27 mouse cellular contexts compared by ENCODE assay signal in the genomic region with DNA sequence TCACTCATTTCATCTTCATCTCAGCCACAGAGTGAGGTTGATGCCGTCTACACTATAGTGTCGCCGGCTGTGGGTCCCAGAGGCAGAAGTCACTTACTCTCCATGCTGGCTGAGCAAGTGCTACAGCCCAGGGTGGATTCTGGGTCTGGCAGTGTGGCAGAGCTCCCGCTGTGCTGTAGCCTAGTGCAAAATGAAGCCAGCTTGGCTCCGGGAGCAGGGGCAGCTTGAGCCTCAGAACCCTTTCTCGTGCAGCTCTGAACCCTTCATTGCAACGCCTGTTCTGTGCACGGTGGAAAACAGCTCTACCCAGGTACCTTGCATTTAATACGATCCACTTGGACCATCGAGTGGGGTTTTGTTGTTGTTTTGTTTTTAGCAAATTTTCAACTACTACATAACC. TPM values are rescaled to one million over a fixed set of nuclear protein-coding genes. Genes with fewer than 3 reads are reported as not detected.
A peak's percentile ranks its signal among the peaks of the same experiment; 100 is the strongest.
DNase-seq lines count a peak whose midpoint lies in the region; ATAC-seq lines count a peak whose summit lies in the region.
"Had no signal": no experiment of that assay in that cellular context is flagged by ENCODE, and none has a peak within 500 bp of the region (broad histone marks: within the 10 kb centered on the region; RNA-seq: fewer than 3 reads in every experiment).

No protein-coding gene starts in this region.

- no peaks in the 10 kb centered on the region for H3K27me3 ChIP-seq in hindbrain, embryonic 13.5 days
- H3K27me3 ChIP-seq in hindbrain, embryonic 16.5 days (replicated peaks; ENCODE audit: control insufficient read depth, insufficient read depth, low read length) = no peaks in the 10 kb centered on the region
- no peaks in the 10 kb centered on the region for H3K27me3 ChIP-seq in midbrain, embryonic 14.5 days (ENCODE audit: control insufficient read depth, insufficient read depth, low read length)
- no peaks in the 10 kb centered on the region for H3K27me3 ChIP-seq in midbrain, embryonic 13.5 days
- H3K27me3 ChIP-seq: forebrain, embryonic 15.5 days; heart, embryonic 13.5 days; intestine, embryonic 15.5 days; limb, embryonic 15.5 days; stomach, embryonic 15.5 days had no signal

- no peaks in the 10 kb centered on the region for H3K9me3 ChIP-seq in hindbrain, embryonic 13.5 days
- H3K9me3 ChIP-seq in hindbrain, embryonic 16.5 days (ENCODE audit: control insufficient read depth, low read length) = no peaks in the 10 kb centered on the region
- no peaks in the 10 kb centered on the region for H3K9me3 ChIP-seq in midbrain, embryonic 14.5 days (ENCODE audit: control insufficient read depth, low read length)
- no peaks in the 10 kb centered on the region for H3K9me3 ChIP-seq in midbrain, embryonic 13.5 days
- H3K9me3 ChIP-seq: forebrain, embryonic 15.5 days; heart, embryonic 13.5 days; intestine, embryonic 15.5 days; limb, embryonic 15.5 days; stomach, embryonic 15.5 days had no signal

- no peak overlapping the region for H3K9ac ChIP-seq in hindbrain, embryonic 13.5 days
- no peak overlapping the region for H3K9ac ChIP-seq in hindbrain, embryonic 16.5 days (ENCODE audit: low read depth, low read length)
- H3K9ac ChIP-seq in midbrain, embryonic 14.5 days (replicated peaks; ENCODE audit: low read length) = no peak overlapping the region
- no peak overlapping the region for H3K9ac ChIP-seq in midbrain, embryonic 13.5 days (replicated peaks)
- H3K9ac ChIP-seq: forebrain, embryonic 15.5 days; heart, embryonic 13.5 days; hindbrain, embryonic 14.5 days; intestine, embryonic 15.5 days; limb, embryonic 15.5 days; liver, embryonic 14.5 days; lung, embryonic 14.5 days; stomach, embryonic 15.5 days had no signal

- no peak for DNase-seq in midbrain, embryonic 14.5 days
- peak; percentile 89 for DNase-seq in cerebellum, adult 11-12 months
- DNase-seq in cerebellum, postnatal 10 days = peak; percentile 86 to 89
- no peak for DNase-seq in gastrocnemius, postnatal 10 days
- DNase-seq in gastrocnemius, postnatal 4 days (ENCODE audit: low spot score in 2 of 2) = no peak
- DNase-seq: adrenal gland, postnatal 25 days; heart, adult 11 months; heart, postnatal 14 days; kidney, adult 8-10 months; kidney, postnatal 10 days; layer of hippocampus, postnatal 36 days; lung, embryonic 14.5 days; retina, postnatal 1 day; right cerebral cortex, postnatal 4 days; thymus, postnatal 36 days had no signal

- ATAC-seq in hindbrain, embryonic 13.5 days (ENCODE audit: low FRiP score) = no peak
- no peak for ATAC-seq in hindbrain, embryonic 16.5 days
- ATAC-seq in midbrain, embryonic 14.5 days (ENCODE audit: low FRiP score, low TSS enrichment) = no peak
- no peak for ATAC-seq in midbrain, embryonic 13.5 days
- ATAC-seq: forebrain, embryonic 15.5 days; intestine, embryonic 15.5 days had no signal

- no peak overlapping the region for H3K4me2 ChIP-seq in hindbrain, embryonic 13.5 days
- no peak overlapping the region for H3K4me2 ChIP-seq in hindbrain, embryonic 16.5 days (ENCODE audit: low read length)
- no peak overlapping the region for H3K4me2 ChIP-seq in midbrain, embryonic 14.5 days (ENCODE audit: low read length)
- H3K4me2 ChIP-seq in midbrain, embryonic 13.5 days (replicated peaks) = no peak overlapping the region
- H3K4me2 ChIP-seq: forebrain, embryonic 15.5 days; heart, embryonic 13.5 days; hindbrain, embryonic 14.5 days; intestine, embryonic 15.5 days; limb, embryonic 15.5 days; lung, embryonic 14.5 days; stomach, embryonic 15.5 days had no signal

- WGBS in hindbrain, embryonic 13.5 days = 81% methylated on average over 10 of the region's 10 CpGs
- WGBS in hindbrain, embryonic 16.5 days = 76% methylated on average over 10 of the region's 10 CpGs
- WGBS in midbrain, embryonic 14.5 days = 84% methylated on average over 10 of the region's 10 CpGs
- WGBS in midbrain, embryonic 13.5 days = 83% methylated on average over 10 of the region's 10 CpGs

- H3K4me1 ChIP-seq in hindbrain, embryonic 13.5 days (replicated peaks) = peaks cover 25% of the 10 kb centered on the region
- H3K4me1 ChIP-seq in hindbrain, embryonic 16.5 days (ENCODE audit: control insufficient read depth, insufficient read depth, low read depth, low read length) = peaks cover 19% of the 10 kb centered on the region
- peaks cover 5% of the 10 kb centered on the region for H3K4me1 ChIP-seq in midbrain, embryonic 14.5 days (ENCODE audit: control insufficient read depth, insufficient read depth, low read length)
- H3K4me1 ChIP-seq in midbrain, embryonic 13.5 days (replicated peaks) = peaks cover 8% of the 10 kb centered on the region; the same call in 1 of the 2 replicates
- H3K4me1 ChIP-seq: forebrain, embryonic 15.5 days; intestine, embryonic 15.5 days; limb, embryonic 15.5 days; stomach, embryonic 15.5 days had no signal

- no peak overlapping the region for H3K4me3 ChIP-seq in hindbrain, embryonic 13.5 days
- H3K4me3 ChIP-seq in hindbrain, embryonic 16.5 days (ENCODE audit: low read length) = no peak overlapping the region
- H3K4me3 ChIP-seq in midbrain, embryonic 14.5 days (replicated peaks; ENCODE audit: low read depth, low read length) = no peak overlapping the region
- no peak overlapping the region for H3K4me3 ChIP-seq in midbrain, embryonic 13.5 days (replicated peaks)
- H3K4me3 ChIP-seq: forebrain, embryonic 15.5 days; heart, embryonic 13.5 days; intestine, embryonic 15.5 days; limb, embryonic 15.5 days; stomach, embryonic 15.5 days had no signal

- no peaks in the 10 kb centered on the region for H3K36me3 ChIP-seq in hindbrain, embryonic 13.5 days
- no peaks in the 10 kb centered on the region for H3K36me3 ChIP-seq in hindbrain, embryonic 16.5 days (ENCODE audit: control insufficient read depth, insufficient read depth, low read length)
- H3K36me3 ChIP-seq in midbrain, embryonic 14.5 days (ENCODE audit: control insufficient read depth, insufficient read depth, low read length) = no peaks in the 10 kb centered on the region
- no peaks in the 10 kb centered on the region for H3K36me3 ChIP-seq in midbrain, embryonic 13.5 days
- H3K36me3 ChIP-seq: forebrain, embryonic 15.5 days; heart, embryonic 13.5 days; intestine, embryonic 15.5 days; limb, embryonic 15.5 days; stomach, embryonic 15.5 days had no signal

- H3K27ac ChIP-seq in hindbrain, embryonic 13.5 days = peak overlapping the region; percentile 36; the same call in 1 of the 2 replicates
- H3K27ac ChIP-seq in hindbrain, embryonic 16.5 days (ENCODE audit: low read depth, low read length) = no peak overlapping the region
- 0 out of 2 replicates have a peak overlapping the region, but pooled peaks have one; percentile 26 for H3K27ac ChIP-seq in midbrain, embryonic 14.5 days (replicated peaks; ENCODE audit: low read depth, low read length)
- H3K27ac ChIP-seq in midbrain, embryonic 13.5 days = no peak overlapping the region
- H3K27ac ChIP-seq: forebrain, embryonic 15.5 days; heart, embryonic 13.5 days; intestine, embryonic 15.5 days; limb, embryonic 15.5 days; liver, embryonic 14.5 days; stomach, embryonic 15.5 days had no signal

RNA-seq across cellular contexts. Expression of a gene that starts 28.8 kb away (rescaled TPM):
- polyA plus RNA-seq in hindbrain, embryonic 13.5 days (2015; fragmentation: Nextera tagmentation; extraction: Ambion mirVana) = 0.21 and 0.35 TPM in 2 replicates
- polyA plus RNA-seq in hindbrain, embryonic 16.5 days (2015; fragmentation: Nextera tagmentation; extraction: Ambion mirVana) = 0.09 and 0.28 TPM in 2 replicates
- 0.16 and 0.25 TPM in 2 replicates for polyA plus RNA-seq in midbrain, embryonic 14.5 days (2014; fragmentation: Nextera tagmentation; extraction: Ambion mirVana)
- polyA plus RNA-seq in midbrain, embryonic 13.5 days (2015; fragmentation: Nextera tagmentation; extraction: Ambion mirVana) = 0.24 TPM in 2 replicates
- under 1 TPM in 1 of 2 experiments, not detected in 1; 0.25 TPM for total RNA-seq in gastrocnemius, postnatal 10 days (2021)
- total RNA-seq in gastrocnemius, postnatal 4 days (2021) = under 1 TPM; 0.26 to 0.29 TPM
- total RNA-seq: layer of hippocampus, adult 18-20 months; layer of hippocampus, postnatal 36 days; left cerebral cortex, postnatal 36 days had no signal

Comparison
In these comparisons a context has a peak if more than half of its experiments do, and no peak if none do; other contexts are left out.
1. H3K27ac ChIP-seq: peak in hindbrain, embryonic 13.5 days (single experiment) and midbrain, embryonic 14.5 days (single experiment); none in hindbrain, embryonic 16.5 days (single experiment) and midbrain, embryonic 13.5 days (single experiment).
2. DNase-seq: peak in cerebellum, adult 11-12 months (single experiment) and cerebellum, postnatal 10 days (2 of 2); none in midbrain, embryonic 14.5 days (single experiment), gastrocnemius, postnatal 10 days (single experiment) and gastrocnemius, postnatal 4 days (0 of 2).